Comparison of ENCODE assay signal across 8 mouse cellular contexts in the genomic region with DNA sequence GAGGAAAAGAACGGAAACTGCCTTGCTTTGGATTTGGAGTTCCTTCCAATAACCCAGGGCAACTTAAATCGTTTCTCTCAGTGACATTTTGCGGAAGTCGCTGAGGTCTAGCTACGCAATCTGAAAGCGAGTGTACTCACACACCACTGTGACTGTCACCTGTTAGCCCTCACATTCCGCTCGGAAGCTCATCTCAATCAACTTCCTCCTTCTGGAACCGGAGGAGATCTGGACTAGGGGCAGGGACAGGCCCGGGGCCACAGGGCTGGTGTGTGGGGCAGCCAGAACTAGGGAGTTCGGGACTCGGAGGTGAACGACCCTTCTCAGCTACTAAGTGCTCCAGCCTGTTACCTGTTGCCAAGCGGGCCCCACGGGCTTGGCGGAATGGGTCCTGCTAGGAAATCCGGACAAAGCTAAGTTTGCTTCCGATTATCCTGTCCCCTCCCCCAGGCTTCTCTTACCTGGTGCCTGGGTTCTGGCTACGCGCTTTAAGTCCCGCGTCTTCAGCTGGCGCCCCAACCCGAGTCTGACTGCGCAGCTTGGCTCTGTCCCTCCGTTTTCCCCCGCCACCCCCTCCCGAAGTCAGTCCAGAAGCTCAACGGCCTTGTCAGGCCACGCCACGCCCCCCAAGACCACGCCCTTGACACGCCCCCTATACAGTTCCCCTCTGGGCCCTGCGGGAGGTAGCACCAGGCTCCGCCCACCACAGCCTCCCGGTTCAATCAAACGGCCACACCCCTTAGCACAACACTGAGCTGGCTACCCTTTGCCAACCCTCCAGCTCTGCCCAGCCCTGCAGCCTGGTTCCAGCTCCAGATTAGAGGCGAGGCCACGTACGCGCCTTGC. TPM values are rescaled to one million over a fixed set of nuclear protein-coding genes. Genes with fewer than 3 reads are reported as not detected.
DNase-seq lines count a peak whose midpoint lies in the region.

No protein-coding gene starts in this region.

- no peaks in the 10 kb centered on the region for H3K36me3 ChIP-seq in megakaryocyte, embryonic 14.5 days (replicated peaks; ENCODE audit: low read length)

- H3K4me1 ChIP-seq in megakaryocyte, embryonic 14.5 days = peaks cover 46% of the 10 kb centered on the region

- H3K9me3 ChIP-seq in megakaryocyte, embryonic 14.5 days = peaks cover 8% of the 10 kb centered on the region

- peak; percentile 99 to 100 for DNase-seq in adrenal gland, adult (ENCODE audit: inconsistent age in 2 of 2, low spot score in 1 of 2)
- DNase-seq in embryo, embryonic 10 days (ENCODE audit: low spot score) = peak; percentile 93
- peak; percentile 90 for DNase-seq in gastrocnemius, postnatal 10 days
- DNase-seq in induced T-regulatory cell, adult 2 months (ENCODE audit: low read depth) = peak; percentile 99
- DNase-seq in left cerebral cortex, adult 8-10 months (ENCODE audit: low spot score in 2 of 2) = peak; percentile 55 to 83
- DNase-seq in right cerebral cortex, adult 2 months (ENCODE audit: low spot score in 2 of 2) = peak; percentile 62 to 75
- DNase-seq in urinary bladder, postnatal 10 days (ENCODE audit: low spot score) = peak; percentile 91

- peak overlapping the region; percentile 90 for H3K4me3 ChIP-seq in megakaryocyte, embryonic 14.5 days (replicated peaks)

- H3K27me3 ChIP-seq in megakaryocyte, embryonic 14.5 days (replicated peaks) = peaks cover 97% of the 10 kb centered on the region

RNA-seq across cellular contexts. Expression of a gene that starts 0.8 kb away (rescaled TPM):
- 10 to 100 TPM; 36.7 to 43.8 TPM for total RNA-seq in gastrocnemius, postnatal 10 days (2021)
- total RNA-seq in left cerebral cortex, adult 8-10 months (2022) = 10 to 100 TPM; 22.9 to 31.8 (median 25.6) TPM
- polyA plus RNA-seq in megakaryocyte, embryonic 14.5 days (2012; ENCODE audit: insufficient read depth, low replicate concordance) = 13.3 TPM in 1 of 2 replicates, not detected in the other

Comparison
In these comparisons a context has a peak if more than half of its experiments do, and no peak if none do; other contexts are left out.
1. Peak in every context shown above with its lines: DNase-seq and H3K4me3 ChIP-seq.